Mouse (Mus musculus) ES-E14 (cell line): ENCODE measurements around the gene Cdiptos. TPM values are rescaled to one million over a fixed set of nuclear protein-coding genes. Genes with fewer than 3 reads are reported as not detected.

Experiments used
- DNase-seq: peaks from one replicate; pipeline ENCODE4 v3.0.0-alpha.2; 2013; ENCODE audit warnings: low read depth, low spot score
- H3K27ac ChIP-seq: 2 replicates; pipeline ENCODE4 v1.5.1; 2012; ENCODE audit warnings: low read depth, mild to moderate bottlenecking, low read length, moderate library complexity, mixed read lengths; ENCODE audit not compliant: poor library complexity, insufficient read depth, severe bottlenecking
- H3K36me3 ChIP-seq: 2 replicates; pipeline ENCODE4 v1.6.1; 2012; ENCODE audit warnings: mild to moderate bottlenecking, low read length, moderate library complexity, mixed read lengths; ENCODE audit not compliant: control insufficient read depth, poor library complexity, insufficient read depth, severe bottlenecking
- H3K4me1 ChIP-seq, 2 experiments: fragments of 150-350 bp in 1 of 2; sonication (generic) in 1 of 2; 2 replicates each; pipeline ENCODE4 v1.6.1; 2012; ENCODE audit warnings: low read length in 2 of 2, mild to moderate bottlenecking in 1 of 2, mixed read lengths in 1 of 2; ENCODE audit not compliant: control insufficient read depth in 2 of 2, insufficient read depth in 2 of 2, poor library complexity in 1 of 2
- H3K4me3 ChIP-seq, 2 experiments: fragments of 150-350 bp in 1 of 2; sonication (generic) in 1 of 2; 2 replicates each; pipeline ENCODE4 v1.5.1; 2012; ENCODE audit warnings: low read length in 2 of 2, low read depth in 1 of 2, mild to moderate bottlenecking in 1 of 2, mixed read lengths in 1 of 2; ENCODE audit not compliant: insufficient read depth in 1 of 2, poor library complexity in 1 of 2, severe bottlenecking in 1 of 2
- H3K9ac ChIP-seq: 2 replicates; pipeline ENCODE4 v1.6.1; 2012; ENCODE audit warnings: low read depth, mild to moderate bottlenecking, low read length, mixed read lengths; ENCODE audit not compliant: poor library complexity, insufficient read depth, severe bottlenecking
- H3K9me3 ChIP-seq: fragments of 150-350 bp; sonication (generic); 2 replicates; pipeline ENCODE4 v1.6.1; 2012; ENCODE audit warnings: low read depth, mild to moderate bottlenecking, low read length; ENCODE audit not compliant: control insufficient read depth, insufficient read depth
- CHD2 ChIP-seq: IDR thresholded peaks from 2 replicates; pipeline ENCODE4 v1.6.1; 2014; ENCODE audit warnings: mild to moderate bottlenecking, low read depth, low read length, inconsistent platforms
- HCFC1 ChIP-seq: IDR thresholded peaks from 2 replicates; pipeline ENCODE4 v1.6.1; 2012; ENCODE audit warnings: low read length, inconsistent platforms, borderline replicate concordance; ENCODE audit not compliant: insufficient read depth
- MAFK ChIP-seq: IDR thresholded peaks from 2 replicates; pipeline ENCODE4 v1.6.1; 2014; ENCODE audit warnings: mild to moderate bottlenecking, low read depth, low read length, inconsistent platforms; ENCODE audit not compliant: insufficient read depth
- ZC3H11A ChIP-seq: IDR thresholded peaks from 2 replicates; pipeline ENCODE4 v1.6.1; 2012; ENCODE audit warnings: low read depth, mild to moderate bottlenecking, inconsistent platforms, low read length, borderline replicate concordance
- ZNF384 ChIP-seq: IDR thresholded peaks from 2 replicates; pipeline ENCODE4 v1.6.1; 2012; ENCODE audit warnings: low read depth, low read length, inconsistent platforms
- in situ Hi-C, 2 experiments: fragments of 600-800 bp; cut with MboI; formaldehyde crosslinking; loops; one replicate each; pipeline ENCODE4 v1.15.1; 2025; ENCODE audit warnings: low sequenced_read_pairs in 2 of 2, inconsistent platforms in 1 of 2; ENCODE audit not compliant: unreplicated experiment in 2 of 2
- total RNA-seq: library from RNA; depleted of rRNA; stranded (reverse); fragments of 300-350 nt; gene quantifications from 2 replicates; pipeline ENCODE4 v1.2.3, GENCODE M21; 2012

The Cdiptos gene
- total RNA-seq, 1 experiment = 0.18 TPM

GRCm38 (mm10) chr7:127008239-127009019, 32.5 kb upstream of the Cdiptos start:
- in situ Hi-C loops = no loop called here
- H3K9ac ChIP-seq = peak overlapping the region; percentile 44; the same call in 1 of the 2 replicates
- H3K36me3 ChIP-seq = peaks cover 3% of the 10 kb centered on the region; the same call in 1 of the 2 replicates
- DNase-seq = no peak
- TF ChIP-seq CHD2 = no peak
- TF ChIP-seq MAFK = peak; percentile 86
- TF ChIP-seq ZC3H11A = no peak
- H3K4me1 ChIP-seq = peaks cover 2 to 25% of the 10 kb centered on the region in 2 experiments; a peak in 3 of 4 replicates
- H3K4me3 ChIP-seq = no peak overlapping the region
- no peaks in the 10 kb centered on the region for H3K9me3 ChIP-seq
- peak overlapping the region; percentile 64 for H3K27ac ChIP-seq

- Histone ChIP-seq H3K9me3 (no peaks in the 10 kb centered on the region), H3K4me1 (peaks cover 2 to 29% of the 10 kb centered on the region in 2 experiments; a peak in 3 of 4 replicates), H3K4me3 (no peak overlapping the region), H3K27ac (peak overlapping the region; percentile 17; the same call in 1 of the 2 replicates), H3K36me3 (no peaks in the 10 kb centered on the region), H3K9ac (no peak overlapping the region)
- no peak for TF ChIP-seq ZNF384
- no peak for TF ChIP-seq CHD2
- TF ChIP-seq MAFK = no peak
- no peak for TF ChIP-seq HCFC1
- TF ChIP-seq ZC3H11A = no peak
- DNase-seq = no peak
- in situ Hi-C loops = no loop called here
Observed at GRCm38 (mm10) chr7:127007313-127008024, 31.6 kb upstream of the Cdiptos start.

- TF ChIP-seq MAFK (peak; percentile 87), HCFC1 (no peak)
- Histone ChIP-seq H3K9ac (peak overlapping the region; percentile 14; the same call in 1 of the 2 replicates), H3K36me3 (no peaks in the 10 kb centered on the region), H3K27ac (peak overlapping the region; percentile 47; the same call in 1 of the 2 replicates), H3K4me1 (peaks cover 2 to 28% of the 10 kb centered on the region in 2 experiments; a peak in 3 of 4 replicates), H3K9me3 (no peaks in the 10 kb centered on the region), H3K4me3 (no peak overlapping the region)
- in situ Hi-C loops = no loop called here
- no peak for DNase-seq
Observed at GRCm38 (mm10) chr7:127004122-127004875, 28.4 kb upstream of the Cdiptos start.

- in situ Hi-C loops = no loop called here
- Histone ChIP-seq H3K27ac (peak overlapping the region; percentile 47; the same call in 1 of the 2 replicates), H3K4me3 (no peak overlapping the region), H3K36me3 (no peaks in the 10 kb centered on the region), H3K9me3 (no peaks in the 10 kb centered on the region), H3K9ac (peak overlapping the region; percentile 55; the same call in 1 of the 2 replicates), H3K4me1 (peaks cover 2 to 24% of the 10 kb centered on the region in 2 experiments; a peak in 3 of 4 replicates)
- DNase-seq = no peak
- TF ChIP-seq ZNF384 = no peak
- TF ChIP-seq ZC3H11A = no peak
- TF ChIP-seq MAFK = no peak
- TF ChIP-seq HCFC1 = no peak
- TF ChIP-seq CHD2 = no peak
Observed at GRCm38 (mm10) chr7:127003620-127004019, 27.7 kb upstream of the Cdiptos start.
